In the genomic region with DNA sequence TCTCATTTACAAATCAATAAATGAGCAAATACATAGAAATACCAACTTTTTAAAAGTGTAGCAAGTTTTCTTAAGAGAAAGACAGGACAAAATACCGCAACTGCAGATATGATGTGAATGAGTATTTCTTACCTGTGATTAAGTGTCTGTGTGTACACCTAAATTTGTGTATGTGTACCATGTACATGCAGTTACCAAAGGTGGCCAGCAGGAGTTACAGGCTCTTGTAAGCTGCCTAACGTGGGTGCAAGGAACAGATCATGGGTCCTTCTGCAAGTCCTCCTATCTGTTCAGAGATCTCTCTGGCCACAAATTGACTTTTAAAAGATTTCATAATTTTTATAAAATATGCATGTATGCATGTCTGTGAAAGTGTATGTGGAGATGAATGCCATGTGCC, we compare ENCODE assay signal across 26 mouse cellular contexts.
"Had no signal": no experiment of that assay in that cellular context is flagged by ENCODE, and none has a peak within 500 bp of the region (broad histone marks: within the 10 kb centered on the region; RNA-seq: fewer than 3 reads in every experiment).

No protein-coding gene starts in this region.

- ATAC-seq: hindbrain, postnatal 0 days; intestine, embryonic 16.5 days had no signal

- H3K4me3 ChIP-seq: heart, adult 2 months; heart, embryonic 13.5 days; heart, embryonic 15.5 days; hindbrain, embryonic 13.5 days; hindbrain, embryonic 15.5 days; limb, embryonic 10.5 days; limb, embryonic 12.5 days; liver, embryonic 13.5 days; liver, embryonic 15.5 days had no signal

- H3K36me3 ChIP-seq: heart, embryonic 13.5 days; heart, embryonic 15.5 days; hindbrain, embryonic 13.5 days; hindbrain, embryonic 15.5 days; limb, embryonic 10.5 days; limb, embryonic 12.5 days; liver, embryonic 13.5 days; liver, embryonic 15.5 days had no signal

- H3K4me2 ChIP-seq: heart, embryonic 11.5 days; heart, embryonic 13.5 days; heart, embryonic 15.5 days; hindbrain, embryonic 13.5 days; hindbrain, embryonic 15.5 days; limb, embryonic 12.5 days; liver, embryonic 11.5 days; liver, embryonic 13.5 days; liver, embryonic 15.5 days had no signal

- DNase-seq: gastrocnemius, postnatal 14 days; gastrocnemius, postnatal 36 days; heart, adult 11 months; heart, adult 2 months; heart, postnatal 14 days; heart, postnatal 36 days; kidney, adult 11 months; kidney, adult 2 months; kidney, adult 9 months; kidney, postnatal 10 days; kidney, postnatal 25 days; kidney, postnatal 4 days; layer of hippocampus, adult 9-11 months; liver; liver, embryonic 13.5 days had no signal

- H3K4me1 ChIP-seq: heart, embryonic 13.5 days; heart, embryonic 15.5 days; hindbrain, embryonic 13.5 days; hindbrain, embryonic 15.5 days; limb, embryonic 10.5 days; limb, embryonic 12.5 days; liver, embryonic 13.5 days; liver, embryonic 15.5 days had no signal

- H3K9me3 ChIP-seq: heart, embryonic 15.5 days; hindbrain, embryonic 13.5 days; hindbrain, embryonic 15.5 days; limb, embryonic 10.5 days; limb, embryonic 12.5 days; liver, embryonic 13.5 days; liver, embryonic 15.5 days had no signal

- H3K9ac ChIP-seq: heart, embryonic 13.5 days; heart, embryonic 15.5 days; hindbrain, embryonic 13.5 days; hindbrain, embryonic 15.5 days; limb, embryonic 12.5 days; liver, embryonic 13.5 days; liver, embryonic 15.5 days had no signal

- H3K27ac ChIP-seq: heart, adult 2 months; heart, embryonic 13.5 days; heart, embryonic 15.5 days; hindbrain, embryonic 13.5 days; hindbrain, embryonic 15.5 days; hindbrain, postnatal 0 days; limb, embryonic 10.5 days; limb, embryonic 12.5 days; liver, embryonic 13.5 days; liver, embryonic 15.5 days had no signal

- H3K27me3 ChIP-seq: heart, embryonic 13.5 days; heart, embryonic 15.5 days; hindbrain, embryonic 13.5 days; hindbrain, embryonic 15.5 days; limb, embryonic 12.5 days; liver, embryonic 13.5 days; liver, embryonic 15.5 days had no signal
